Mouse (Mus musculus) embryonic stem cell, embryonic (primary cell): Measurements from ENCODE around the gene B4galt4.
"Not testable (repeated sequence)": the region's sequence is repeated elsewhere in the genome, so short reads cannot be mapped to it uniquely, and the experiment has no call there.

ENCODE experiments used
- CTCF ChIA-PET, 4 experiments: fragments of 300-600 bp in 2 of 4; fragments of 350-600 bp in 2 of 4; sonication (Branson Sonifier 250); formaldehyde crosslinking; loops; one replicate each; lab custom pipeline; 2022; ENCODE audit warnings: inconsistent platforms in 2 of 4; lab: Charles Lee
- POLR2A ChIA-PET, 4 experiments: fragments of 300-600 bp in 2 of 4; fragments of 350-600 bp in 2 of 4; sonication (Branson Sonifier 250); formaldehyde crosslinking; loops; one replicate each; lab custom pipeline; 2022; ENCODE audit warnings: antibody characterized with exemption in 4 of 4, inconsistent platforms in 1 of 4; lab: Charles Lee

B4galt4 gene

DNA sequence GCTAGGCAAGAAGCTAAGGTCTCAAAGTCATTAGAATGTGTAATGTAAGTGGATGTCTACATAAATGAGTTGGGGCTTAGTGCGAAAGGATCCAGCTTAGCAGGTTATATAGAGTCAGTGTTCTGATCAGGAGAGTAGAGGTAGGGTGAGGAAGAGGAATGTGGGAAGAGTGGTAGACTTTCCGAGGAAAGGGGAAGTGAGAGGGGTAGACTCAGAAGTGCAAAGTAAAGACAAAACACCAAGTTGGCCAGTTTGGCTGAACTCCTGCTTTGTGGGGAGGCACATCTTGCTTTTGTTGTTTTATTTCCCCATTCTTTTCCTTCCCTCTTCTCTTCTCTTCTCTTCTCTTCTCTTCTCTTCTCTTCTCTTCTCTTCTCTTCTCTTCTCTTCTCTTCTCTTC, 47.0 kb downstream of the B4galt4 start:
- CTCF ChIA-PET: no interaction called here
- POLR2A ChIA-PET: interaction anchor here in 1 of 4 experiments (1.4 kb wide), 1 partner anchor 31 kb away, joined by 3 read pairs; no protein-coding TSS in a partner anchor

DNA sequence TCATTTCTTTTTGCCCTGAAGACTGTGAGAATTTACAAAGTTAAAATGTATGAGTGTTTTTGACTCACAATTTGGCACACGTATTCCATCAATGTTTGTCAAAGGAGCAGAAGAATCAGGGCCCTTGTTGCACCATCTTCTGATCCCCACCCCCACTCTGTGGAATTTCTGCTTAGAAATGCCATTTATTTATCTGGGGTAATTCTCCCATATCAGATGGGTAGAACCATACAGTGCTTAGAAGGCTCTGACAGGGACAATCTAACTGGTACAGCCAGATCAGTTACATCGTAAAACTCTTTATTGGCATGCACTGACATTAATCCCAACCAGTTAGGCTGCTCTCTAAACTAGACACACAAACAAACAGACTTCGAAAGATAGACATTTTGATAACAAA, 47.9 kb downstream of the B4galt4 start:
- CTCF ChIA-PET: no interaction called here
- POLR2A ChIA-PET: no interaction called here

DNA sequence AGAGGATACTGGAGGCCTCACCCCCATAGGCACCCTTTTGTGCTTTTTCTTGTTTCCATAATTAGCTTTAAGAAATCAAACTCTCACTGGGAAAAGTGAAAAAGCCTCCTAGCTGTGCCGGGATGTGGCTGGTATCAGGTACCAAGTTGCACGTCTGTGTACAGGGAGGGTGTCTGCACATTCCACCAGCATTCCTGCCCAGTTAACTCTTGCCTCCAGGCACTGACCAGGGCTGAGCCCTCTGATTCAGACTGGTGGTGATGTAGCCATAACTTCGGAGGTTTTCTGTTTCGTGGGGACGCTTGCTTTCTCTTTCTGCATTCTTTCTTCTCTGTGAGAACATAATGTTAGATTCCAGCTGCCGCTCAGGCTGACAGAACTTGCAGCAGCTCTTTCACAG, 51.1 kb downstream of the B4galt4 start:
- CTCF ChIA-PET: interaction anchor here in 1 of 4 experiments (1.0 kb wide), 1 partner anchor 161 kb away, joined by 3 read pairs; no protein-coding TSS in a partner anchor
- POLR2A ChIA-PET: interaction anchor here in 1 of 4 experiments (1.1 kb wide), 1 partner anchor 89 kb away, joined by 3 read pairs; no protein-coding TSS in a partner anchor

DNA sequence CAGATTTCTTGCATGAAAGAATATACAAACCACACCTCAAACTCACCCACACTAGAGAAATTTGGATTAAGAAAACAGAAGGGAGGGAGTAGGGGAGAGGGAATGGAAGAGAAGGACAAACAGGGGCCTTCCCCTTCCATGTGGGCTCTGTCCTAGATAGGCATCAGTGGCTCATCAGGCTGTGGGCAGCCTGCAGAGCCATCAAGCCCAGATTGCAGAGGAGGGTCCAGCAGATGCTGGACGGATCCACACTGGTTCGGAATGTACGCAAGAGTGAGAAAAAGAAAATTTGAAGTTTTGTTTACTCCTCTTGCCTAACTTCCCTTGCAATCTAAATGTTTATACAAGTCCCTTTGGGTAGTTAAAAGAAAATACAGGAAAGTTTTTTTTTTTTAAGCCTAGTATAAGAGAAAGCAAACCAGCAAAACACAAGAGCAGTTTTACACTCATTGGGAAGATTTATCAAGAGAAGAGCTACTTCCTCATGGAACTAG, 56.9 kb downstream of the B4galt4 start:
- ChIA-PET POLR2A (no interaction called here), CTCF (no interaction called here)

DNA sequence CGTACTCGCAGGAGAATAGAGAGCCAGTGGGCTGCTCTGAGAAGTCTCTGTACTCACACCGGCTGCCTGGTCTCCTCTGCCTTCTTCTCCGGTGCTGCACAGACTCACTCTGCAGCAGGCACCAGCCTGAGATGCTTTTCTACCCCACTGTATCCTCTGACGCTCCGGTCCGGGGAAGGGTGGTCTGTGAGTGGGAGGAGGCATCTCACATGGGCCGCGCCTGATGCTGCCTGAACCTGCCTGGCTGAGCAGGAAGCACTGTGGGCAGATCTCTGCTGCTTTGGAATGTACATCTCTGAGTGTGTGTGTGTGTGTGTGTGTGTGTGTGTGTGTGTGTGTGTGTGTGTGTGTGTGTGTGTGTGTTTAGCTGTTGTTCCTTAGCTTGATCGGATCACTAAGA, 58.0 kb downstream of the B4galt4 start, which contains the start of gene Upk1b:
Gene Upk1b, minus strand, starts transcription at position 238 of the 400 bp plus-strand sequence.
- ChIA-PET POLR2A (no interaction called here), CTCF (no interaction called here)

DNA sequence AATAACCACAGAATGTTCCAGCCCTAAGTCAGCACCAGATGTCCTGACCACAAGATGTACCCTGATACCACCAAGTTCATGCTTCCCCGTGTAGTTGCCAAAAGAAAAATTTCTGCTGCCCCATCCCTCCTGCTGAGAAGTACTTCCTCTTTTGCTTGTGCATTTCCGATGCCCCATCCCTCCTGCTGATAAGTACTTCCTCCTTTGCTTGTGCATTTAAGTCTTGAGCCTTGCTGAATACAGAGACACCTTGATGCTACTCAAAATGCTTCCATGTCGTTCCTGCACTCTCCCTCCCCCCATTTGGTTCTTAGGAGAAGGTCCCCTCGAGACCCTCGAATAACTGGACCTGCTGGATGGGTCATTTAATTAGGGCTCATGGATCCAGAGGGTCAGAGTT, 65.7 kb downstream of the B4galt4 start:
- POLR2A ChIA-PET: not testable (repeated sequence)

DNA sequence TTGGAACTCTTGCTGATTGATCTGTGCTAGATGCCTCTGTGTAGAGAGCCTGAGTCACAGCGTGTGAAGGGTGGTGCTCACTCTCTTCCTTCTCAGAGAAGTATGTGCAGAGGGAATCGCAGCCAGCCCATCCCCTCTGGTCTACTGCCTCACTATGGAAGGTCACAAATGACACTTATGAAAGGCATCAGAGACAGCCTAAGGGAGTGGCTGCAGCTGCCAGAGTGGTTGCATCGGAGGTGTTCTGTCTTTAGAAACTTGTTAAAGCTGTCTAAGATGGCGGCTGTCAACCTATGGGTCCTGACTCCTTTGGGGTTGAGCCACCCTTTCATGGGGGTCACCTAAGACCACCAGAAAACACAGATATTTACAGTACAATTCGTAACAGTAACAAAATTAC, 68.1 kb downstream of the B4galt4 start:
- POLR2A ChIA-PET: no interaction called here
- CTCF ChIA-PET: interaction anchor here in 1 of 4 experiments (0.5 kb wide), 1 partner anchor 196 kb away, joined by 4 read pairs; no protein-coding TSS in a partner anchor

More for the DNA sequence above, 65.7 kb downstream of the B4galt4 start:
- CTCF ChIA-PET: not testable (repeated sequence)

DNA sequence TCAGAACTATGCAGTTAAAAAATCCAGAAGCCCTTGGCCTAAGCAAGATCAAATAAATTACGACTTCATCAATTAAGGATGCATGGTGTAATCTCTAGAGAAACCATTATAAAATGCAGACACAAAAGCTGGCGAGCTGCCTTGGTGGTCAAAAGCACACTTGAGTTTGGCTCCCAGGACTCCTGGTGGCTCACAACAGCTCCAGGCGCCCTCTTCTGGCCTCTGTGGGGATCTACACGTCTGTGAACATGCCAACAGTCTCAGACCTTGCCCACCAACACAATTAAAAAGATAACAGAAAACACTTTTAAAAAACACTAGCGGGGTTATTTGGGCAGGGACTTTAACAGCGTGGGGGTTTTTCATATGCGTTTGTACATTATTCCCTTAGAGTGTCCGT, 70.5 kb downstream of the B4galt4 start:
- ChIA-PET POLR2A (no interaction called here), CTCF (interaction anchor here (0.6 to 2.2 kb wide), 12 partner anchors 12 to 500 kb away, joined by 3 to 11 read pairs (median 4); partner anchors contain the start of gene Maats1 (in 1 of the 4))
